Mouse (Mus musculus) C3H10T1/2 (cell line): ENCODE results near the gene Scn3a. TPM values are rescaled to one million over a fixed set of nuclear protein-coding genes. Genes with fewer than 3 reads are reported as not detected.

Experiments
- polyA plus RNA-seq, 2 experiments: library from polyadenylated mRNA; unstranded; fragments of >200 nt; fragmentation: generic; extraction: Trizol; gene quantifications; one replicate each; pipeline ENCODE4 v1.2.1; 2012; ENCODE audit warnings: missing spikeins in 2 of 2

Scn3a gene
- polyA plus RNA-seq, result not detected

GRCm38 (mm10) chr2:65566793-65567787, at the start of gene Scn3a:
TSS of gene Scn3a (minus strand) at chr2:65567627.

Other genes with a start within 250 kb of the Scn3a start
- not detected for gene Slc38a11, start 203.6 kb downstream of the Scn3a start, polyA plus RNA-seq
- 1 to 10 TPM in 1 of 2 experiments, under 1 TPM in 1; 0.04 to 1.3 TPM for gene Scn2a, start 53.1 kb upstream of the Scn3a start, polyA plus RNA-seq